Mouse (Mus musculus): ENCODE results near the gene Lypd6b.

DNA sequence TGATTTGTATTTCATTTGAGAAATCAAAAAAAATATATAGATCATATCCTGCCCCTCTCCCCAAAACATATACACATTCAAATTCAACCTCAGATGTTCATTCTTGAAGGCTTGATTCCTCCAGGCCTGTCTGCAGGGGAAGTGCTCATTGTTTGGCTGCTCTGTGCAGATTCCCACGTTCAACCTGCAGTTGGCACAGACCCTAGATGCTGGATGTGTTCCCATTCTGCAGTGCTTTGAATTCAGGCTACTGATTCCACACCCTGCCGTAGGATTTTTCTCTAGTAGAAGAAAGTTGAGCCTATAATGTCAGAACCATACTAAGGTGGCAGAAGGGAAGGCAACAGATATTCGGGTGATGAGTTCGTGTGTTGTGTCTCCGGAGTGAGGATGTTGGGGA, 195.5 kb downstream of the Lypd6b start:
- no peak for TF ChIP-seq GATA1 (IDR thresholded peaks at IDR 0.05; ENCODE audit: low read length)
- TF ChIP-seq TAL1 (IDR thresholded peaks at IDR 0.05; ENCODE audit: low read length): no peak
